Mouse (Mus musculus) neural tube, embryonic 12.5 days (tissue): Measurements from ENCODE around the gene Zdhhc17. TPM values are rescaled to one million over a fixed set of nuclear protein-coding genes. Genes with fewer than 3 reads are reported as not detected.

Experiments
- ATAC-seq: fragments of 200-750 bp; cut with Nextera tagmentation; 2 replicates; pipeline ENCODE4 v1.8.0; 2017; ENCODE audit warnings: low read depth, mild to moderate bottlenecking, moderate TSS enrichment, moderate library complexity; ENCODE audit not compliant: low FRiP score
- H3K27ac ChIP-seq: fragments of 300-500 bp; sonication (generic); 2 replicates; pipeline ENCODE4 v1.5.1; 2016
- H3K27me3 ChIP-seq: fragments of 300-500 bp; sonication (generic); replicated peaks from 2 replicates; pipeline ENCODE4 v1.6.1; 2016; ENCODE audit warnings: mild to moderate bottlenecking
- H3K36me3 ChIP-seq: fragments of 300-500 bp; sonication (generic); 2 replicates; pipeline ENCODE4 v1.6.1; 2016; ENCODE audit warnings: mild to moderate bottlenecking
- H3K4me1 ChIP-seq: fragments of 300-500 bp; sonication (generic); 2 replicates; pipeline ENCODE4 v1.6.1; 2016
- H3K4me2 ChIP-seq: fragments of 300-500 bp; sonication (generic); replicated peaks from 2 replicates; pipeline ENCODE4 v1.6.1; 2016; ENCODE audit warnings: mild to moderate bottlenecking
- H3K4me3 ChIP-seq: fragments of 300-500 bp; sonication (generic); 2 replicates; pipeline ENCODE4 v1.5.1; 2016
- H3K9ac ChIP-seq: fragments of 300-500 bp; sonication (generic); 2 replicates; pipeline ENCODE4 v1.6.1; 2016; ENCODE audit warnings: mild to moderate bottlenecking
- H3K9me3 ChIP-seq: fragments of 300-500 bp; sonication (generic); 2 replicates; pipeline ENCODE4 v1.6.1; 2016; ENCODE audit warnings: mild to moderate bottlenecking
- WGBS: fragments of 180-500 bp; shearing (Covaris S2); methylation state at CpG from one replicate; pipeline ENCODE4 v1.1.7; 2016; 5-methylcytosine and 5-hydroxymethylcytosine counted together
- polyA plus RNA-seq: library from polyadenylated mRNA; unstranded; fragments of >200 nt; fragmentation: Nextera tagmentation; extraction: Ambion mirVana; gene quantifications from 2 replicates; pipeline ENCODE4 v1.2.1, GENCODE M21; 2016

Gene Zdhhc17
- polyA plus RNA-seq, 1 experiment from 2014 or later: 45.0 TPM

- Histone ChIP-seq H3K27ac (no peak overlapping the region), H3K36me3 (peaks cover 47% of the 10 kb centered on the region), H3K4me2 (no peak overlapping the region), H3K27me3 (no peaks in the 10 kb centered on the region), H3K4me1 (no peaks in the 10 kb centered on the region), H3K9me3 (no peaks in the 10 kb centered on the region), H3K4me3 (no peak overlapping the region), H3K9ac (no peak overlapping the region)
- 91% methylated on average over 11 of the region's 11 CpGs for WGBS
- ATAC-seq: no peak
Observed at GRCm38 (mm10) chr10:110944175-110944574, 65.8 kb downstream of the Zdhhc17 start.

GRCm38 (mm10) chr10:110942806-110943205, 67.1 kb downstream of the Zdhhc17 start:
- 91% methylated on average over 9 of the region's 9 CpGs for WGBS
- H3K27me3 ChIP-seq: no peaks in the 10 kb centered on the region
- H3K9ac ChIP-seq: no peak overlapping the region
- no peak for ATAC-seq
- no peak overlapping the region for H3K27ac ChIP-seq
- H3K4me1 ChIP-seq: no peaks in the 10 kb centered on the region
- H3K9me3 ChIP-seq: no peaks in the 10 kb centered on the region
- peaks cover 58% of the 10 kb centered on the region for H3K36me3 ChIP-seq
- H3K4me2 ChIP-seq: no peak overlapping the region
- no peak overlapping the region for H3K4me3 ChIP-seq

GRCm38 (mm10) chr10:110941968-110942367, 68.0 kb downstream of the Zdhhc17 start:
- ATAC-seq: no peak

GRCm38 (mm10) chr10:110940740-110941398, 69.1 kb downstream of the Zdhhc17 start:
- no peak for ATAC-seq
- H3K9me3 ChIP-seq: no peaks in the 10 kb centered on the region
- no peak overlapping the region for H3K4me2 ChIP-seq
- no peak overlapping the region for H3K27ac ChIP-seq
- peaks cover 44% of the 10 kb centered on the region for H3K36me3 ChIP-seq
- H3K4me3 ChIP-seq: no peak overlapping the region
- H3K9ac ChIP-seq: no peak overlapping the region
- 87% methylated on average over 13 of the region's 13 CpGs for WGBS
- no peaks in the 10 kb centered on the region for H3K4me1 ChIP-seq
- H3K27me3 ChIP-seq: no peaks in the 10 kb centered on the region

More at GRCm38 (mm10) chr10:110941968-110942367, 68.0 kb downstream of the Zdhhc17 start:
- H3K9me3 ChIP-seq: no peaks in the 10 kb centered on the region
- H3K27ac ChIP-seq: no peak overlapping the region
- H3K4me3 ChIP-seq: no peak overlapping the region
- no peaks in the 10 kb centered on the region for H3K4me1 ChIP-seq
- H3K27me3 ChIP-seq: no peaks in the 10 kb centered on the region
- 93% methylated on average over 11 of the region's 11 CpGs for WGBS
- peaks cover 53% of the 10 kb centered on the region for H3K36me3 ChIP-seq
- no peak overlapping the region for H3K9ac ChIP-seq
- no peak overlapping the region for H3K4me2 ChIP-seq

- Histone ChIP-seq H3K9me3 (no peaks in the 10 kb centered on the region), H3K4me1 (no peaks in the 10 kb centered on the region), H3K36me3 (peaks cover 39% of the 10 kb centered on the region), H3K27ac (no peak overlapping the region), H3K4me3 (no peak overlapping the region), H3K27me3 (no peaks in the 10 kb centered on the region), H3K4me2 (no peak overlapping the region), H3K9ac (no peak overlapping the region)
- no peak for ATAC-seq
- whole genome bisulfite sequencing: 86% methylated on average over 4 of the region's 4 CpGs
Observed at GRCm38 (mm10) chr10:110939717-110940116, 70.2 kb downstream of the Zdhhc17 start.

GRCm38 (mm10) chr10:110938841-110939549, 70.9 kb downstream of the Zdhhc17 start:
- no peak overlapping the region for H3K9ac ChIP-seq
- 86% methylated on average over 19 of the region's 19 CpGs for WGBS
- no peaks in the 10 kb centered on the region for H3K27me3 ChIP-seq
- no peaks in the 10 kb centered on the region for H3K4me1 ChIP-seq
- ATAC-seq: no peak
- no peak overlapping the region for H3K4me2 ChIP-seq
- no peak overlapping the region for H3K4me3 ChIP-seq
- H3K27ac ChIP-seq: no peak overlapping the region
- peaks cover 36% of the 10 kb centered on the region for H3K36me3 ChIP-seq
- no peaks in the 10 kb centered on the region for H3K9me3 ChIP-seq

- Histone ChIP-seq H3K36me3 (peaks cover 36% of the 10 kb centered on the region), H3K27me3 (no peaks in the 10 kb centered on the region), H3K27ac (no peak overlapping the region), H3K4me3 (no peak overlapping the region), H3K4me2 (no peak overlapping the region), H3K9me3 (no peaks in the 10 kb centered on the region), H3K9ac (no peak overlapping the region), H3K4me1 (no peaks in the 10 kb centered on the region)
- WGBS: 96% methylated on average over 7 of the region's 7 CpGs
- no peak for ATAC-seq
Observed at GRCm38 (mm10) chr10:110938361-110938760, 71.6 kb downstream of the Zdhhc17 start.

GRCm38 (mm10) chr10:110935669-110936068, 74.3 kb downstream of the Zdhhc17 start:
- peaks cover 12% of the 10 kb centered on the region for H3K4me1 ChIP-seq
- no peak overlapping the region for H3K9ac ChIP-seq
- H3K36me3 ChIP-seq: peaks cover 20% of the 10 kb centered on the region
- 87% methylated on average over 7 of the region's 7 CpGs for WGBS
- no peak overlapping the region for H3K27ac ChIP-seq
- no peak for ATAC-seq
- H3K9me3 ChIP-seq: no peaks in the 10 kb centered on the region
- H3K4me2 ChIP-seq: no peak overlapping the region
- no peak overlapping the region for H3K4me3 ChIP-seq
- no peaks in the 10 kb centered on the region for H3K27me3 ChIP-seq

- H3K4me1 ChIP-seq: peaks cover 17% of the 10 kb centered on the region
- no peak for ATAC-seq
- 94% methylated on average over 11 of the region's 11 CpGs for whole genome bisulfite sequencing
- H3K9me3 ChIP-seq: no peaks in the 10 kb centered on the region
- H3K27ac ChIP-seq: no peak overlapping the region
- H3K9ac ChIP-seq: no peak overlapping the region
- H3K27me3 ChIP-seq: no peaks in the 10 kb centered on the region
- peaks cover 19% of the 10 kb centered on the region for H3K36me3 ChIP-seq
- no peak overlapping the region for H3K4me2 ChIP-seq
- H3K4me3 ChIP-seq: no peak overlapping the region
Observed at GRCm38 (mm10) chr10:110935081-110935480, 74.9 kb downstream of the Zdhhc17 start.

GRCm38 (mm10) chr10:110933584-110933983, 76.4 kb downstream of the Zdhhc17 start:
- no peak for ATAC-seq
- WGBS: 86% methylated on average over 5 of the region's 5 CpGs
- no peak overlapping the region for H3K4me2 ChIP-seq
- no peak overlapping the region for H3K4me3 ChIP-seq
- H3K27me3 ChIP-seq: no peaks in the 10 kb centered on the region
- no peaks in the 10 kb centered on the region for H3K9me3 ChIP-seq
- H3K4me1 ChIP-seq: peaks cover 28% of the 10 kb centered on the region
- H3K9ac ChIP-seq: no peak overlapping the region
- peaks cover 12% of the 10 kb centered on the region for H3K36me3 ChIP-seq
- no peak overlapping the region for H3K27ac ChIP-seq

GRCm38 (mm10) chr10:110931913-110932560, 77.9 kb downstream of the Zdhhc17 start:
- H3K9ac ChIP-seq: 0 out of 2 replicates have a peak overlapping the region, but pooled peaks have one; percentile 1

More at GRCm38 (mm10) chr10:110931913-110932560, 77.9 kb downstream of the Zdhhc17 start:
- H3K27me3 ChIP-seq: no peaks in the 10 kb centered on the region
- H3K9me3 ChIP-seq: no peaks in the 10 kb centered on the region
- H3K4me2 ChIP-seq: peak overlapping the region; percentile 45
- H3K4me1 ChIP-seq: peaks cover 32% of the 10 kb centered on the region
- ATAC-seq: peak; percentile 84
- H3K27ac ChIP-seq: peak overlapping the region; percentile 76
- WGBS: 52% methylated on average over 20 of the region's 20 CpGs
- H3K36me3 ChIP-seq: peaks cover 2% of the 10 kb centered on the region; the same call in 1 of the 2 replicates
- H3K4me3 ChIP-seq: no peak overlapping the region
